Mouse (Mus musculus) frontal cortex, adult 2 months (tissue): ENCODE measurements around the gene Abca3. TPM values are rescaled to one million over a fixed set of nuclear protein-coding genes. Genes with fewer than 3 reads are reported as not detected.
A peak's percentile ranks its signal among the peaks of the same experiment; 100 is the strongest.
"Not testable (repeated sequence)": the region's sequence is repeated elsewhere in the genome, so short reads cannot be mapped to it uniquely, and the experiment has no call there.

Experiments used
- DNase-seq, 2 experiments: peaks; one replicate each; pipeline ENCODE4 v3.0.0; 2022; ENCODE audit warnings: low spot score in 1 of 2; ENCODE audit errors: extremely low spot score in 1 of 2
- polyA plus RNA-seq: library from polyadenylated mRNA; depleted of rRNA; stranded (reverse); fragments of >200 nt; gene quantifications from 2 replicates; pipeline ENCODE4 v1.2.3, GENCODE M21; 2012; rRNA removed

Abca3 gene
- polyA plus RNA-seq, 1 experiment = 47.6 TPM

DNA sequence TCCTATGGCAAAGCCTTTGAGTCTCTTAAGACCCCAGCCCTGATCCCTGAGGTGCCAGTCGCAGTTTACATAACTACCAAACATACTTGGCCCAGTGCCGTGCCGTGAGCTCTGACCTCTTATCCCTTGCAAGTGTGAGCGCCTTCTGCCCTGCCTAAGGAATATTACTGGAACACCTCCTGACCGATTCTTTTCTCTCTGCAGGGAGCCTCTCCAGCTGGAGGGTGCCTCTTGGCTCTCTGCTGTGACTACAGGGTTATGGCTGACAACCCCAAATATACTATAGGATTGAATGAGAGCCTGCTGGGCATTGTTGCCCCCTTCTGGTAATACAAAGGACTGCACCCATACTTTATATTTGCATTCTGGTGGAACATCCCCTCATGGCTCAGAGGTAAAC, 85.3 kb downstream of the Abca3 start:
- peak in 1 of 2 experiments; percentile 66 for DNase-seq

DNA sequence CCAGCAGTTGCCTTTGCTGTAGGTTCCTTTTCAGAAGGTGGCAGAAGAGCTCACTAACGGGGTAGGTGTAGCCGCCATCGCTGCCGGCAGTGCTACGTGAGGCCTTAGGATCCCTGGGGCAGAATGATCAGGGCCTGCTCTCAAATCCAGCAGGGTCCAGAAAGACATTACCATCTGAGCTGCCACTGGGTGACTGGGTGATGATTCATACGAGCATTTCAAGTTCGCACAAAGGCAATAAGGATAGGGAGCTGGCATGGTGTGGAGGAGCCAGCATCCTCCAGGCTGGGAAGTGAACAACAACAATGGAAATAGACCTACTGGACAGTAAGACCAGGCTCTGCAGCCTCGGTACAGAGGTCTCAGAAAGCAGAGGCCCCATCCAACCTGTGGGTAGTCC, 88.6 kb downstream of the Abca3 start:
- DNase-seq = no peak

DNA sequence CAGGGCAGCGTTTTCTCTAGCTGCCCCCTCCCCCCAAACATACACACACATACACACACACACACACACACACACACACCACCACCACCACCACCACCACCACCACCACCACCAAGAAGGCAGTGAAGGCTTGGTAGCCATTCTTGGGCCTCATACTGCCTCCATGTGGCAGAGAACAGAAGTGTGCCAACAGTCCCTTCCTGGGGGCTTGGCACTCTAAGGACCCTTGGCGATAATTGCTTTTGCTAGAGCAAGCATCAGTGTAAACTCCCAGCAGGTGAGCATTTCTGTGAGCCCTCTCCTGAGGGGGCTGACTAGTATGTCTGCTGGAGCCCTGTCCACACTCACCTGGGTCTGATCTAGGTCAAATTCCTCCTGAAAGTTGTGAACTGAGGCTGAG, 89.4 kb downstream of the Abca3 start:
- no peak for DNase-seq

DNA sequence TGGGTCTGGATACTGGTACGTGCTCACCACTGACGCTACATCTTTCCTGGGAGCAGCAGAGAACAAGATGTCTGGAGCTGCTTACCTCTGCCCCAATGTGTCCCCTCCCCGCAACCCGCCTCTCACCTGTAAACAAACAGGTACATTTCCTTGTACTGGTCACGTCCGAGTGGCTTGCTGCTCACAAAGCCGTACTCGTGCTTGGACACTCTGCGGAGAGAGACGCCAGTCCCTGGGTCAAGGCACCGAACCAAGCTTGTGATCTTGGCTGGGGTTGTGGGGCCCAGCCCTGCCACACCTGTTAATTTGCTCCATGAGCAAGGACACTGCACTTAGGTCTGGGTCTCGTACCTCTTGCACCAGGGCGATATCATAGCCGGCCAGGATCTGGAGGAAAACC, 90.4 kb downstream of the Abca3 start:
- no peak for DNase-seq

DNA sequence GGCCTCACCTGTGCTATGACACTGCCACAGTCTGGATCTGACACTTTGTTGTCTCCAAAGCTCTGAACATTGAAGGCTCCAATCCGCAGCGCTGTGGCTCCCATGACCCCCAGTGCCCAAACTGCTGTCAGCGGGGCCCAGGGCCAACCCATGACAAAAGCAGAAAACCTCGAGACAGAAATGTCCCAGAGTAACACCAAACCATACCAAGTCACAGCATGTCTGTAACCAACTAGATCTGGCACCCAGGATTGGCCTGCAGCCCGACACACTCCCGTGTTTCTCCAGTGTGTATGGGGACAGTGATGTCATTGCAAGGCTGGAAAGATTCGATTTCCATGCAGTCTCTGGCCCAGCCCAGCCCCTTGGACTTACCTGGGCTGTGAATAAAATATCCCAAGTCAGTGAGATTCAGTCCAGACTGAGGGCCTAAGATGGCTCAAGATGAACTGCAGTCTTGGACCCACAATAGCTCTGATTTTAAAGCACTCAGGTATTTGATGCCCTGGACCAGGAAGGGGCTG, 90.9 kb downstream of the Abca3 start, which contains the start of gene Dnase1l2:
Dnase1l2 (minus strand) TSS at position 474 of the 524 bp plus-strand sequence.
- DNase-seq = no peak

DNA sequence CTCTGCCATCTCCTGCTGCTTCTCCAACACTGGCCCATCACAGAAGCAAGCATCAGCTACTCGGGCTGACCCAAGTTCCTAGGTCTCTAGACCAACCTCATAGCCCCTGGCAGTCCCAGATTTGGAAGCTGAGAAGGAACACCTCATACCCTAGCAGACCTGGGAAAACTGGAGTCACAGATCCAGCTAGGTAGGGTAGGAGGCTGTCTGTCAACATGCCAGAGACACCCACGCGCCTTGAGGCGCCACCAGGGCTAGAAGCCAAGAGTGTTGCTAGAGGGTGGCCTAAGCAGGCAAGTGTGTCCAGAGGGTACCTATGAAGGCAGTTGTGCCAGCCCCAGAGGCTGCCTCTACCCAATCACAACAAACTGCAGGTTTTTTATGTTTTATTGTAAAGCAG, 91.7 kb downstream of the Abca3 start:
- peak; percentile 46 to 67 for DNase-seq

DNA sequence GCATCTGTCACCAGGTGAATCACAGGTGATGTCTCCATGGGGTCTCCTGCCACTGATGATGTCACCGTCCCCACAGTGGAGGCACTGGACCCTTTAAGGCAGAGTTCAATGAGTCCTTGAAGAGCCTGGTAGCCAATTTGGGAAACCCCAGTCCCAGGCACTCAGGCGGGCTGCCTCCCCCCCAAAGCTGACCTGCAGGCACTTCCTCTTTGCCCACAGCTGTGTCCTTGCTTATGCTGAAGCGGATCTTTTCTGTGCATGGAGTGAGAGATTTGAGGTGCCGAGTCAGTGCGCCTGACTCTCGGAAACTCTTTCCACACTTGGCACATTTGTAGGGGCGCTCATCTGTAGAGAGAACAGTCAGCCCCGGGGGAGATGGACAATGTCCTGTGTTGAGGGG, 94.8 kb downstream of the Abca3 start:
- DNase-seq = no peak

DNA sequence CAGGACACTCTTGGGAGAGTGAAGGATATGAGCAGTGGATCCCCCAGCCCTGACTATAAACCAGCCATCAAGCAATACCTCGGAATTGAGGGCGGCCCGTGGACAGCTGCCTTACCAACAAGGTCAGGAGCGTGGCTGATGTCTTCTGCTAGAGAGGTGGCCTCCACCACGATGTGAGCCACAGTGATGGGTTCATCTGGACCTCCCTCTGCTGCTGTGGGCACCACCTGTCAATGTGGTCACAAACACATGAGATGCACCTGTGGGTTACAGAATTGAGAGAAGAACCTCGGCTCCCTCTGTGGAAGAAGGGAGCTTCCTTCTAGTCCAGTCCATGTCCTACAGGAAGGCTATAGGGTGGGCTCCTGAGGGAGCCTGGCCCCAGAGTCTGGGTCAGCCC, 97.8 kb downstream of the Abca3 start:
- no peak for DNase-seq

DNA sequence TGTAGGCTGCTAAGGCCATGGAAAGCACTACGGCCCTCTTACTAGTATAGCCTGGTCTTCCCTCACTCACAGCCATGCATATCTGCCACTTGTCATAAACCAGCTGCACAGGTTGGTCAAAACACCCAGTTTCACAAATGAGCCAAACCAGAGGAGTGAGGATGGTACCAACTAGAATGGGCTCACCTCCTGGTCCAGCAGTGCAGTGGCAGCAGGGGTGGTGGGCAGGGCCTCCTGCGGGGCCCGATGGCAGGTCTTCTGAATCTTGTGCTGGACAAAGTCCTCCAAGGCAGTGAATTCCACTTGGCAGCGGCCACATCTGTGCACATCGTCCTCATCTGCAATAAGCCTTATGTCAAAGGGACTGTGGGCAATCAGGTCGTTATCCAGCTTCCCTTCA, 99.5 kb downstream of the Abca3 start:
- no peak for DNase-seq

DNA sequence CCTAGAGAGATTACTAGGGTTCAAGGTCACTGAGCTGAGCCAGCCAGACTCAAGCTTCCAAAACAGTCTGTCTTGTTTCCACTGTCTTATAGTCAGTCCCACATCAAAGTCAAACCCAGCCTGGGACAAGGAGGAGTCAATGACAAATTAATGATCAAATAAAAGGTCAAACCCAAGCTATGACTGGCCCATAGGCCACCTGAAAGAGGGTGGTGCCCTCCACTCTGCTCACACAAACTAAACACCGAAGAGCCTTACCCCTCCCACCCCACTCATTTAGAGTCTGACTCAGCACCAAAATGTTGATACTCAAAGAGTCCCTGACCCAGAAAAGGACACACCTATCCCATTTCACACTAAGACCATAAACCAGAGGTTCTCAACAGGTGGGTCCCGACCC, 101.6 kb downstream of the Abca3 start:
- no peak for DNase-seq

DNA sequence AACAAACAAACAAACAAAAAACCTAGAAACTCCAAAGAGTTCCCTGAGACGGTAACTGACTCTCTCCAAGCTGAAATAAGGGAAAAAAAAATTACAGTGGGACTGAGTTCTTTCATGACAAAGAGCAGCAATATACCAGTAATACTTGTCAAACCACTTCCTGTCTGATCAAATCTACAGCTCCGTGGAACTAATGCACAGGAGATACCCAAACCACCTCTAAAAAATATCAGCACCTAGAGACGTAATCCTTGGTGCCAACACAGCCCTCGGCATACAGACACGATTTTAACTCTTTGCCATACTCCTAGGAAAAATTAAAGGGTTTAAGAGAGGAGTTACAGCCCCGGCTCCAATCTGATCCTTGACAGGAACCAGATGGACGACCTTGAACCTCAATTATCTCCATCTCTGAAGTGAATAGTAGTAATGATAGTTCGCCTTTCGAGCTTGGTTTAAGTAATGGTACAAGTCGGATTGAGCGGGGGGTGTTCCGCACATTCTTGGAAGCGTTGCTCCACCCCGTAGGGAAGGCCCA, 102.5 kb downstream of the Abca3 start:
- DNase-seq = no peak

DNA sequence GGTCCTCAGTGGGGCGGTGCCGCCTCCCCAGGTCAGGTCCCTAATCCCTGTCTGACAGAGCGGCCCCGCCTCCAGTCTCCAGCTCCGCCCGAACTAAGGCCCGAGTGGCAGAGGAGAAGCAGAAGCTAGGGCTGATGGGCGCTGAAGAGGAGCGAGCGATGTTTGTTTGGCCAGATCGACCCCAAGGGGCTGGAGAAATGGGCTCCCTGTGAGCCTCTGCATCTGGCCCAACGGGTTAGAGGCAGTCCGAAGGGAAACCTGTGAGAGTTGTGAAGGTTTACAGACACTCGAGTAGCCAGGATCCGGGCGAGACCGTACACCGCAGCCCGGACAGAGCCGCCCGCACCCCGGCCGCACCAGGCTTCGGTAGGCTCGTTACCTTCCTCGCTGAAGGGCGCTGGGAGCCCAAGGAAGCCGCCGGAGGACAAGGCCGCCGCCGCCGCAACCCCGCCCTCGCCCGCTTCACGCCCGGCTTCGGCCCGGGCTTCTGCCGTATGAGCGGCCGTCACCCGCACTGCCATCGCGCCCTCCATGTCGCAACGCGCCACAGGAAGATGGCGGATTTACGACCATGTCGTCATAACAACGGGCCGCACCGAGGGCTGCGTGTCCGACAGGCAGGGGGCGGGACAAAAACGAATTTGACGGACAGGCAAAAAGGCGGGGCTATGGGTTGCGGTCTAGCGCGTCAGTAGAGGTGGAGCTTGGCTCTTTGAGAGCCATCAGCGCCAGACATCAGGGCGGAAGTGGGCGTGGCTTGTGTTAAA, 103.2 kb downstream of the Abca3 start:
- DNase-seq = peak; percentile 98 to 99

DNA sequence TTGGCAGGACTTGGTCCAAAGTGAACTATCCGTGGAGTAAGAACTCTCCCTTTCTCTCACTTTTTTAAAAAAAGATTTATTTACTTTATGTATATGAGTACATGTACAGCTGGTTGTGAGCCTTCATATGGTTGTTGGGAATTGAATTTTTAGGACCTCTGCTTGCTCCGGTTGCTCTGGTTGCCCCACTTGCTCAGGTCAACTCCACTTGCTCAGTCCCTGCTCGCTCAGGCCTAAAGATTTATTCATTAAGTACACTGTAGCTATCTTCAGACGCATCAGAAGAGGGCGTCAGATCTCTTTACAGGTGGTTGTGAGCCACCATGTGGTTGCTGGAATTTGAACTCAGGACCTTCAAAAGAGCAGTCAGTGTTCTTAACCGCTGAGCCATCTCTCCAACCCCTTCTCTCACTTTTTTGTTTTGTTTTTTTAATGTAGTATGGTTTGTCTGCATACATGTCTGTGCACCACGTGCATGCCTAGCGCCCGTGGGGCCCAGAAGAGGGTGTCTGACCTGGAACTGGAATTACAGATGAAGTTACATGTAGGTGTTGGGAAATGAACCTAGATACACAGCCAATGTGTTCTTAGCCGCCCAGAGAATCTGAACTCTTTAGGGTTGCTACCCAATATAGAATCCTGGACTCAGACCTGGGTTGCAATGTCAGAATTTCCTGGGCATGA, 103.9 kb downstream of the Abca3 start:
- not testable (repeated sequence) for DNase-seq

Other genes with a start within 250 kb of the Abca3 start
- gene Pdpk1, start 201.0 kb upstream of the Abca3 start, polyA plus RNA-seq = 40.4 and 40.9 TPM in 2 replicates
- gene Amdhd2, start 188.2 kb upstream of the Abca3 start, polyA plus RNA-seq = 38.9 and 39.1 TPM in 2 replicates
- gene Atp6v0c, start 182.2 kb upstream of the Abca3 start, polyA plus RNA-seq = 2,732 and 2,987 TPM in 2 replicates
- 48.3 and 56.9 TPM in 2 replicates for gene Tbc1d24, start 146.4 kb upstream of the Abca3 start, polyA plus RNA-seq
- gene Ntn3, start 142.4 kb upstream of the Abca3 start, polyA plus RNA-seq = 7.4 and 9.1 TPM in 2 replicates
- 18.6 and 19.1 TPM in 2 replicates for gene Tedc2, start 131.1 kb upstream of the Abca3 start, polyA plus RNA-seq
- gene Ccnf, start 100.5 kb upstream of the Abca3 start, polyA plus RNA-seq = 3.3 and 4.4 TPM in 2 replicates
- 0.90 and 1.0 TPM in 2 replicates for gene Abca17, start 882 bp upstream of the Abca3 start, polyA plus RNA-seq
- gene Rnps1, start 62.6 kb downstream of the Abca3 start, polyA plus RNA-seq = 269 and 276 TPM in 2 replicates
- gene Eci1, start 74.7 kb downstream of the Abca3 start, polyA plus RNA-seq = 50.0 and 55.9 TPM in 2 replicates
- gene Dnase1l2, start 91.2 kb downstream of the Abca3 start, polyA plus RNA-seq = 18.3 and 22.9 TPM in 2 replicates
- 86.1 and 86.4 TPM in 2 replicates for gene E4f1, start 118.4 kb downstream of the Abca3 start, polyA plus RNA-seq
- gene Pgp, start 118.4 kb downstream of the Abca3 start, polyA plus RNA-seq = 85.4 and 95.8 TPM in 2 replicates
- gene Bricd5, start 121.9 kb downstream of the Abca3 start, polyA plus RNA-seq = 2.1 and 2.6 TPM in 2 replicates
- 37.9 and 45.7 TPM in 2 replicates for gene Mlst8, start 127.1 kb downstream of the Abca3 start, polyA plus RNA-seq
- gene Caskin1, start 136.7 kb downstream of the Abca3 start, polyA plus RNA-seq = 116 and 124 TPM in 2 replicates
- 194 and 212 TPM in 2 replicates for gene Traf7, start 176.0 kb downstream of the Abca3 start, polyA plus RNA-seq
- gene Rab26, start 182.3 kb downstream of the Abca3 start, polyA plus RNA-seq = 97.2 and 118 TPM in 2 replicates
- gene Pkd1, start 197.9 kb downstream of the Abca3 start, polyA plus RNA-seq = 85.1 and 85.3 TPM in 2 replicates